Mouse (Mus musculus): ENCODE data around the gene Erf.

Erf gene

DNA sequence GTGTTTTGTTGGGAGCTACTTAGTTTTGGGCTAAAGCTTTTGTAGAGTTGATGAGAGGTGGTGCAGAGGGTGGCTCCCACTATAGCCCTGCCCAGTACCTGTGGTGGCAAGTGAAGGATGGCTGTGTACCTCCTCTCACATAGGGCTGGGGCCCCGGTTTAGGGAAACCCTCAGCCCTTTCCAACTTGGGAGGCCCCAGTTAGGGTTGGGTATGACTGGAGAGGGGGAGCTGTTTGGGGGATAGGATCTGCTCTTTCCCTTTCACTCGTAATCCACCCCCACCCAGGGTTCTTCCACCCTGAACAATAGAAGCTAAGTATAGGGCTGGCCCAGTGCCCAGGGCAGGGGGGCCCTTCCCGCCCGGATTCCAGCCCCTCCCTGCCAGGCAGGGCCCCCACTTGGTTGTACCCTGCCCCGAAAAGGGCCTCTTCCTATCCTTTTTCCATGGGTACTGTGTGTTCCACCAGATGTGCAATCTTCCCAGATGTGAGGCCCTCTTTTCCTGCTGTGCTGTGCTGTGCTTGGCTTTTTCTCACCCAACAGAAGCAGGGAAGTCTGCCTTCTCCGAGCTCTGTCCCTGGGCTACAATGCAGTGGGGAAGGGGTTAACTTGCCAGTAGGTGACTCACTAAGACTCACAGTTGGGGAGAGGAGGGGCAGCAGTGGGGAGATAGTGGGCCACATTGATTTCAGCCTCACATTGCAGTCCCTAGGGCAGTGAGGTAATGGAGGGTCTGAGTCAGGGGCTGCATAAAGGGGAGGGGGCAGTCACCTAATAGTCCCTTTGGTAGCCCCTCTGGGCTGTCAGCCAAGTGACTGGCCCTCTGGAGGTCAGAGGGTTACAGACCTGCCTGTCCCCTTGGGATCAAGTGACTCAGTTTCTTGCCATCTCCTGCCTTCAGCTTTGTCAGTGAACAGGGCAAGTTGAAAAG is 29.6 kb upstream of the Erf start:
- peak; percentile 39 for DNase-seq (ENCODE audit: low spot score)

DNA sequence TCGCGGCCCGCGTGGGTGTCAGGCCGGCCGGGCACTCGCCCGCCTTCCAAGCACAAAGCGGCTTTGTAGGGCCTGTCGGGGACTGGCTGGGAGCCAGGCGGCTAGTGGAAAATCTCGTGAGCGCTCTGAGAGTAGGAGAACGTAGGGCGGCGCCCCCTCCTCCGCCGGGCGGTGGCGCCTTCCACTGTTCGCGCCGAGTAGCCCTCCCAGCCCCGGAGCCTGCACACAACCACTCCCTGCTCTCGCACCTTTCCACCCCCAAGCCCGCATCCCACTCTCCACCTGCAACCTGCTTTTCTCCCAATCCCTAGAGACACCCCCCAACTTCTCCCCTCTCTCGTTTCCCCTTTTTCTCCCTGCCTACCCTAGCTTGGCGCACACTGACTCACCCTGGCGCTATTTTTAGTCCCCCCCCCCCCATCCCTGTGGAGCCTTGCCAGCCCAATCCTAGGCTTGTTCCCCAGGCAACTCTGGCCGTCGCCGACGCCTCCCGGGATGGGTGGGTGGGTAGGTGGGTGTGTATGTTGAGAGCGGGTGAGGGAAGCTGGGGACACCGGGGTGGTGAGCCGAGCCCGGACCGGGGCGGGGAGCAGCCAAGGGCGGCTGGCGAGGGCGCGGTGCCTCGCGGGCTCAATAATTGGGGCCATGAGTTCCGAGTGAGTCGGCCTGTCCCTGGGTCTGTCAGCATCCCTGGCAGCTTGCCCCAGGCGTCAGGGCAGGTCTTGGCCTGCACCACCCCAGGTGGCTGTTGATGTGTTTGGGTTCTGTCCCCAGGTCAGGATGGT is 28.7 kb upstream of the Erf start:
- DNase-seq (ENCODE audit: low spot score): peak; percentile 86

DNA sequence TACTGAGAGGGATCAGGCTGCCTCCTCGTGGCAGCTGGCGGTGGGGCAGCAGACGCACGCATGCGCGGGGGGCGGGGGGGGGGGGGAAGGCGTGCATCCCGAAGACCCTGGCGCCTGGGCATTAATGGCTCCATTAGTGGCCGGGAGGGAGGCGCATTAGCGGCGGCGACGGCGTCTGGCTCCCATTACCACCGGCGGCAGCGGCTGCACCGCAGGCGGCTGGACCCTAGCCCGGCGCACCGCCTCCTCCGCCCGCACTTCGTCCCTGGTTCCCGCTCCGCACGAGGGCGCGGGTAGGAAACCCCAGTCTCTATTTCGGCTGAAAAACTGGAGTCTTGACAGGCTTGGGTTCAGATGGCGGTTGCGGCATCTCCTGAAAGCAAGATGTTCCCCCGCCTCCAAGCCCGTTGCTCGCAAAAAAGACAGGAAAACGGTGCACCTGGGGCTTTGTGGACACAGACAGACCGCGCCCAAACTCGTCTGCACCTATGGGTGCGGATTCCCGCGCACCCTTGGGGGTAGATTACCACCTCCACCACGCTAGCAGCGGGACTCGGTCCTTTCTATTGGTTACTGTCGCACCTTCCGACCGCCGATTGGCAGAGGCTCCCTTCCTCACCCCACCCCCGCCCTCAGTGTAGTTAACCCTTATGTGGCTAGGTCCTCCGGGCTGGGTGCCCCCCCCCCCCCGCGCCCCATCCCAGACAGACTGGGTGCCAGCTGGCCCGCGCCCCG is 27.9 kb upstream of the Erf start:
- peak; percentile 80 for DNase-seq (ENCODE audit: low spot score)

DNA sequence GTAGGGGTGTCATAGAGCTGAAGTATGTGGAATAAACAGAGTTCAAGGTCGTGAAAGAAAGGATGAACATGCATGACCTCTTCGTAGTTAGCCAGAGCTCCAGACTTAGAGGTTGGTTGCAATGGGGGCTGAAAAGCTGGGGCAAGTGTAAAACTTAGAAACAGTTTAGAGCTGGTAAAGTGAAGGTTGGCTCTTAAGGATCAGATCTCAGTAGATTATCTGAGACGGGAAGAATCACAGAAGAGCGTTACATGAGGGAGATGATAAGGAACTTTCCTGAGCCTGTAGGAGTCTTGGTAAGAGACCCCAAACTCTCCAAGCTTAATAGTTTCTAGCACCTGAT is 27.4 kb upstream of the Erf start:
- no peak for DNase-seq (ENCODE audit: low spot score)

DNA sequence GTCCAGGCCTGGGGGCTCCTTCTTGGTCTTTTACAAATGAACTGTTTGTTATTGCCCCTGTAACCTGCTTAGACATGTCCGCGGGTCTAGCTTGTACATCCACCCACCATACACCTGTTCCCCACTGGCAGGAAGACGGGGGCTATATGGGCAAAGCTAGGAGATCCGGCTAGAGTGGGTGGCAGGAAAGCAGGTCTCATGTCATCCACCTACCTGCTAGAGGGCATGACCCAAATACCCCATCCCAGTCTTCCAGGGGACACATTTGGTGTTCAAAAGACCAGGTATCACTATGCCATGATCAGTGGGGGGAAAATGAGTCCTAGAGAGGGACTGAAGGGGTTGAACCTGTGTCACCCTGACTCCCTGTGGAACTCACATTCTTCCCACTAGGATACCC is 26.8 kb upstream of the Erf start:
- no peak for DNase-seq (ENCODE audit: low spot score)

DNA sequence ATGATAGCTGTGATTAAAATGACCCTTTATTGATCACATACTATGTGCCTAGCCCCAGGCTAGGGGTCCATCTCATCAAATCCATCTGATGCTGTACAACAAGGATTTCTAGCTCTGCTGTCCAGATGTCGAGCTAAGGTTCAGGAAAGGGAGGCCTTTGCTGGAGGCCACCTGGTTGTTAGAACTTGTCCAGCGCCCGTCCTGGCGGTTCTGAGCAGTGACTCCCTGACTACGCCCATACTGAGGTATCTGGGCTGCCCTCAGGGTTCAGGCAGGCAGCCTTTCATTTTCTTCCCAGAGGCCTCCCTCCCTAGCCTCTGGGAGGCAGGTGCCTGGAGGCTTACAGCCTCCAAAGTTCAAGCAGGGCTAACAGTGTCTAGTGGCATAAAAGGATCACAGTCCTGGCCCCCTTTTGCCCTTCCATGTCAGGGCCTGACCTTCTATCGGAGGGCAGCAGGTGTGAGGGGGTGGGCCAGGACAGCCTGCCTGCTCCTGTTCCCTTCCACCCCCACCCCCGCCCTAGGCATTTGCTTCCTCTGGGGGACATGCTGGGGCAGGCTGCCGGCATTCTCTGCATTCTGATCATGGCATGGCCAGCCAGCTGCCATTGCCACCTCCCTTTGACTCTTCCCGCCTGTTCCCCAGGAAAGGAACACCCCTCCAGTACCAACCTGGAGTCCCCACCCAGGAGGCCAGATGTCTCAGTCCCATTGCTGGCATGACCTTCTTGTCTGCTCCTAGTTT is 25.2 kb upstream of the Erf start:
- DNase-seq (ENCODE audit: low spot score): peak; percentile 6

DNA sequence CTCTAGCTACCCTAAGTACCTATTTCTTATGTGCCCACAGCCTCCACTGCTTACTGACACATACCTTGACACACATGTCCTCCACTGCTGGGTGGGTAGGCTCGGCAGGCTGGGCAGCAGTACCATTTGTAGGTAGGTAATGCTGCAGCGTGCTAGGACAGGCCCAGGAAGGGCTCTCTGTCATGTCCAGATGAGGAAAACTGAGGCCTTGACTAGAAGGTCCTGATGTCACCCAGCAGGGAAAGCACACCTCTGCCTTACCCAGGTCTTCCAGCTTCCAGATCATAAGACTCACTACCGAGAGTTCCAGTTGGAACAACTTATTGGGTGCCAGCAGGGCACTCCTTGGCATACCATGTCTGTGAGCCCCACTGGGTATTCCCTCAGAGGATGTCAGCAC is 24.4 kb upstream of the Erf start:
- DNase-seq (ENCODE audit: low spot score): no peak

DNA sequence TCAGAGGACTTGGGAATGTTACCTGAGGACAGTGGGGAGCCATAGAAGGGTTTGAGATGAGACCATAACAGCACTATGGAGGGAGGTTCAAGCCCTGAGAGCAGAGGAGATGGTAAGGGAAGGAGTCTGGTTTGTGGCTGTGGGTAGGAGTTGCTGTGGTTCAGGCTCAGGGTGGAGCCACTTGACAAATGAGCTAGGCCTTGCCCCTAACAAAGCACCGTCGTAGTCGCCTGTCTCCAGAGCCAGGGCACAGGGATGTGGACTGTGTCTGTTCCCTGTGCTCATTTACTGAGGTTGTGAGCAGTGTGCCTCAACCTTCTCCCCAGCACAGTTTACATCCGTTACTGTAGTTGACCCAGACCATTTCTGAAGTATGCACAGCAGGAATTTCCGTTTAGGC is 24.0 kb upstream of the Erf start:
- DNase-seq (ENCODE audit: low spot score): no peak

DNA sequence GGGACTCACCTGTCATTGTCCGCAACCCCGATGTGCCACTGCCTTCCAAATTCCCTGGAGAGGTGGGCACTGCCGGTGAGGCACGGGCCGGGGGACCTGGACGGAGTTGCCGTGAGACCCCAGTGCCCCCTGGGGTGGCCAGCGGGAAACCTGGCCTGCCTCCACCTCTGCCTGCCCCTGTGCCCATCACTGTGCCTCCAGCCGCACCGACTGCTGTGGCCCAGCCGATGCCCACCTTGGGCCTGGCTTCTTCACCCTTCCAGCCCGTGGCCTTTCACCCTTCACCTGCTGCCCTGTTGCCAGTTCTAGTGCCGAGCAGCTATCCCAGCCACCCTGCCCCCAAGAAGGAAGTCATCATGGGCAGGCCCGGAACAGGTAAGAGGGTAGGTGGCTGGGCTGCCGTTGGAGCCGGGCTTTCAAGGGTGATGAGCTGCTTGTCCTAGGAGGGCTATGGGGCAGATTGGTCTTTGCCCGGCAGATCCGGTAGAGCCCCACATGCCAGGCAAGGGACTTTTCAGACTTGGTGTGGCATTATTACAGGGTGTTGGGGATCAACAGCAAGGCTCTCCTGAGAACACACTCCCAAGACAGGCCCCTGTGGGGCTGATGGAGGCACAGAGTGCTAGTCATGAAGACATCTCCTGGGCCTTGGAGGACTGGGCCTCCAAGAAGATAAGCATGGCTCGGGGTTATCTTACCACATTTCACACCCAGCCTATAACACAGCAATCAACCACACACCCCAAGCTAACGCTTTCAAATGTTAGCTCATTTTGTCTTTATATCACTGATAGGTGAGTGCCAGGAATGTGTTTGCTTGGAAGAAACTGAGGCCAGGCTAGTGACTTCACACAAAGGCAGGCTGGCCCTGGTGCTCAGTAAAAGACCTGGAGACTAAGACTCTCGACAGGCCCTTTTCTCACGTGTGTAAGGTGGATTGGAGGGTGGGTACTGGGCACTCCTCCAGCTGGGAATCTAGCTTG is 23.0 kb upstream of the Erf start:
- peak; percentile 7 for DNase-seq (ENCODE audit: low spot score)

DNA sequence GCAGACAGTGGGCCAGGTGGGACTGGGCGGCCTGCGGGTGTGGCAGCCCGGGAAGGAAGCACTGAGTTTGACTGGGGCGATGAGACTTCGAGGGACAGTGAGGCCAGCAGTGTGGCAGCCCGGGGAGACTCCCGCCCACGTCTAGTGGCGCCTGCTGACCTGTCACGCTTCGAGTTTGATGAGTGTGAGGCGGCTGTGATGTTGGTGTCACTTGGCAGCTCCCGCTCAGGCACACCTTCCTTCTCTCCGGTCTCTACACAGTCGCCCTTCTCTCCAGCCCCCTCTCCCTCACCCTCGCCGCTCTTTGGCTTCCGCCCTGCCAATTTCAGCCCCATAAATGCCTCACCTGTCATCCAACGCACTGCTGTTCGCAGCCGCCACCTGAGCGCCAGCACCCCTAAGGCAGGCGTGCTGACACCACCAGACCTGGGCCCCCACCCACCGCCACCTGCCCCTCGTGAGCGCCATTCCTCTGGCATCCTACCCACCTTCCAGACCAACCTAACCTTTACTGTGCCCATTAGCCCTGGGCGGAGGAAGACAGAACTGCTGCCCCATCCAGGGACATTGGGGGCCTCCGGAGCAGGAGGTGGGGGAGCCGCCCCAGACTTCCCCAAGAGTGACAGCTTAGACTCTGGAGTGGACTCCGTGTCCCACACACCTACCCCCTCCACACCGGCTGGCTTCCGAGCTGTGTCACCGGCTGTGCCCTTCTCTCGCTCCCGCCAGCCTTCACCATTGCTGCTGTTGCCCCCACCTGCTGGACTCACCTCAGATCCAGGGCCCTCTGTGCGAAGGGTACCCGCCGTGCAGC is 22.1 kb upstream of the Erf start:
- DNase-seq (ENCODE audit: low spot score): peak; percentile 4

DNA sequence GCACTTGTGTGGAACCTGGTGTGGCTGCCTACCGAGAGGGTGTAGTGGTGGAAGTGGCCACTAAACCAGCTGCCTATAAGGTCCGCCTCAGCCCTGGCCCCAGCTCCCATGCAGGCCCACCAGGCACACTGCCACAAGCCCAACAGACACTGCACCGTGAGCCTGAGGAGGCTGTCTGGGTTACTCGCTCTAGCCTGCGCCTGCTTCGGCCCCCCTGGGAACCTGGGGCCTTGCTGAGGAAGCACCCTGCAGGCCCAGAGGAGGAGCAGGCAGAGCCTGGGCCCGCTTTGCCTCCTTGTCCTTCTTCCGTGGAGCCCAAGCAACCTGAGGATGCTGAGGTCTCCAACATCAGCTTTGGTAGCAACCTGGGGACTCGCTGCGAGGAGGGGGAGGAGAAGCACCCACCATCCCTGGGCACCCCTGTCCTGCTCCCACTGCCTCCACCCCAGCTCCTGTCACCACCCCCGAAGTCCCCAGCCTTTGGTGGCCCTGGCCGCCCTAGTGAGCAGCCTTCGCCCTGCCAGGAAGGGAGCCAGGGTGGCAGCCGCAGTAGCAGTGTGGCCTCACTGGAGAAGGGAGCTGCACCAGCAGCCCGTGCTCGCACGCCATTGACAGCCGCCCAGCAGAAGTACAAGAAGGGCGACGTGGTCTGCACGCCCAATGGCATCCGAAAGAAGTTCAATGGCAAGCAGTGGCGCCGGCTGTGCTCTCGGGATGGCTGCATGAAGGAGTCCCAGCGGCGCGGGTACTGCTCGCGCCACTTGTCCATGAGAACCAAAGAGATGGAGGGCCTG is 21.3 kb upstream of the Erf start:
- peak; percentile 7 for DNase-seq (ENCODE audit: low spot score)

DNA sequence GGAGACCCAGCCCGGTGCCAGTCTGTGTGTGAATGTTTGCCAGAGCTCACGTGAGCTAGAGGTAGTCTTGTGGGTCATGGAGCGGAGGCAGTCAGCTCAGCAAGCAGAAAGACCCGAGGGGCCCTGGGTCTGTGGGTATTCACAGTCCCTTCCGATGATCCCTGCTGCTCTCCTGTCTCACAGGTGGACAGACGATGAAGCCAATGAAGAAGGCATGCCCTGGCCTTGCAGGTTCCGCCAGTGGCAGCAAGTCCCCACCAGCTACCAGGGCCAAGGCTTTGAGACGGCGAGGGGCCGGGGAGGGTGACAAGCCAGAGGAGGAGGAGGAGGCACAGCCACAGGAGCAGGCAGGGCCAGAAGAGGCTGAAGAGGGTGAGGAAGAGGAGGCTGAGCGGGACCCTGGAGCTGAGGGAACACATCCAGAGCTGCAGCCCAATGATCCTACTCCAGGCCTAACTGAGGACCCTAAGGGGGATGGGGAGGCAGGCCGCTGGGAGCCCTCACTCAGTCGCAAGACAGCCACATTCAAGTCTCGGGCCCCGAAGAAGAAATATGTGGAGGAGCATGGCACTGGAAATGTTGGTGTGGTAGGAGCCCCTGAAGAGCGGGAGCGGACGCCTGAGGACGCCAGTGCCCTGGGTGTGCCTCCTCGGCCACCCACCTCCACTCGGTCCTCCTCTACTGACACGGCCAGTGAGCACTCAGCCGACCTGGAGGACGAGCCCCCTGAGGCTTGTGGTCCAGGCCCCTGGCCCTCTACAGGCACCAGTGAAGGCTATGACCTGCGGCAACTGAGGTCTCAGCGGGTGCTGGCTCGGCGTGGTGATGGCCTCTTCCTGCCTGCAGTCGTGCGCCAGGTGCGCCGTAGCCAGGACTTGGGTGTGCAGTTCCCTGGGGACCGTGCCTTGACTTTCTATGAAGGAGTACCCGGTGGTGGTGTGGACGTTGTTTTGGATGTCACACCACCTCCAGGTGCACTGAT is 20.4 kb upstream of the Erf start:
- DNase-seq (ENCODE audit: low spot score): peak; percentile 7

DNA sequence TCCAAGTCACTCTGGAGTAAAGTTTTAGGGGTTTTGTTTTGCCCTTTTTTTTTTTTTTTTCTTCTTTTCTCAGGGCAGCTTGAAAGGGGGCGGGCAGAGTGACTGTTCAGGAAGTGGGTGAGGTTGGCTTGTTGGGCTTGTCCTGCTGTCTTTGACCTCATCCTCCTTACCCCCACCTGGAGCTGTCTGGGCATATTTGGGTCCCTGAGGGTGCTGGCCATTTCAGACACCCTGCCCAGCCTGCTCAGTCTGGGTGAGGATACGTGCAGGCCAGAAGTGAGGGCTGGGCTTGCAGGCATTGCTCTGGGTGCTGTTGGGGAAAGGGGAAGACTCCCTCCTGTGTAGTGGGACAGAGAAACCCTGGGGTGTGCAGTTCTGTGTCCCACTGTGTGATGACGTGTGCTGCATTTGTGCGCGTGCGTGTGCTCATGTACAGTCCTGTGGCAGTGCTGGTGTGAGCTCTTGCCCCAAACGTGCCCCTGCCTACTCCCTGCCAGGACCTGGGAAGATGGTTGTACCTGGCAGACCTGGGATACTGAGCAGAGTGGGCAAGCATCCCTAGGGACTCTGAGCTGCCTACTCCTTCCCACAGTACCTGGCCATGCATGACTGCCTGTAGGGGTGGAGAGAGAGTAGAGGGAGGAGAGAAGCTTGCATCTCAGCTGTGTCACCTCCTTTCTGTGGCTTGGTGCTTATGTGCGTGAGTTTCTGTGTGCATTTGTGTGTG is 19.1 kb upstream of the Erf start:
- peak; percentile 5 for DNase-seq (ENCODE audit: low spot score)

DNA sequence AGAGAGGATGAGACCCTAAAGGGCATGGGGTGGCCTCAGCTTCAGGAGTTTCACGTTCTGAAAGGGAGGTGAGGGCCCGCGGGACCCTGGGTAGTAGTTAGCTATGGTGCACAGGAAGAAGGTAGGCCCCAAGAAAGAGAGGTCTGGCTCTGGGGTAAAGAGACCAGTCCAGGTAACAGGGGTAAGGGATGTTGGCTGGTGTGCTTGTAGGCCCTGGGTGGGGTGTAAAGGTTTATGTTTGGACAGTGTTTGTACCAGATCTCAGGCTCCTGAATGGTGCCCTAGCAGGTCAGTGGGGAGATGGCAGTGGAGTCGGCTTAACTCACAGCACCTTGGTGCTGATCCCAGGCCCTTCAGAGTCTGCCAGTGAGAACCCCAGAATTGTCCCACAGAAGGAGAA is 18.5 kb upstream of the Erf start:
- peak; percentile 13 for DNase-seq (ENCODE audit: low spot score)

DNA sequence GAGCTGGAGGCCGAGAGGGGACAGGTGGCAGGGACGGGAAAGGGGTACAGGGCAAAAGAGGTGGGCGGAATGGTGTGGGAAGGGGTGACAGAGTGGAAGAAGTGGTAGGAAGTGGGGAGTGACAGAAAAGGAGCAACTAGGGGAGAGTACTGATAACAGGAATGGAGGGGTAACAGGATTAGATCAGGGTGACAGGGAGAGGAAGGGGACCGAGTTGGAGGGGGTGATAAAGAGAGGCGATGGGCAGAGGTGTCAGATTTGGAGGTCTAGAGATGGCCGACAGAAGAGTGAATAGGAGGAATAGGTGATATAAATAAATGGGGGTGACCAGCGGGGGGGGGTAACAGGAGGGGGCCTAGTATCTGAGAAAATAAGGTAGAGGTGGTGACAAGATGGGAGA is 18.0 kb upstream of the Erf start:
- DNase-seq (ENCODE audit: low spot score): no peak

DNA sequence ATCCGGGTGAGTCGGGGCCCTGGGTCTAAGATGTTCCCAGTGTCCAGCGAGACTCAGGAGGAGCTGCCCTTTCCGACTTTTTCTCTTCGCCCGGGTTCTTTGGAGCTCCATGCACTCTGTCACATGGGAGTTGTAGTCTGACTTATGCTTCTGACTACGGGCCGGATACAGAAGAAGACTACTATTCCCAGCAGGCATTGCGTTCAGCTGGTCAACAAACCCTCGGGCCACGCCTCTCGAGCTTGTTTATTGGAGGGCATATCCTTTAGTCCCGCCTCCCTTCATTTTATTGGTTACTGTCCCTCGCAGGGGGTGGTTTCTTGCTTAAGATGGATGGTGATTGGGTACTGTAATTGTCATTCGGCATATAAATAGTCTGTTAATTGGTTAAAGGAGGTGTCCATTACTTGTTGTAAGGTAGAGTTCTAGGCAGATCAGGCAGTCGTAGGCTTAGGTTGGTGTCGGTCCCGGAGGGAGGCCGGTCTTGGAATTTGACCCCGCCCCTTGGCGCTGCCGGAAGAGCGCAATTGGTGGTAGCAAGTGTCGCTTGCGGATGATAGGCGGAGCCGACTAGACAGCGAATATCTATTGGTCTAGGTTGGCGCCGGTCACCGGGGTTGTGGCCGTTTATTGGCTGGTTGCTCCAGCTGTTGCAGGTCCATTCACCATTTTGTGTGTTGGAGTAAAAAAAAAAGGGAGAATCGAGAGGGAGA is 17.3 kb upstream of the Erf start:
- peak; percentile 98 for DNase-seq (ENCODE audit: low spot score)

All from ovary, postnatal 36 days (tissue).